Mouse (Mus musculus) 3134 (cell line): ENCODE measurements at regions not wholly inside any gene's neighbourhood (a gene's known extent, or its start where the extent isn't known, plus 50 kb on each side); places are given as distances from the start of the nearest gene placed in this dataset.

Experiments used
- DNase-seq: peaks from one replicate; pipeline ENCODE4 v3.0.0-alpha.2; 2011; ENCODE audit warnings: low spot score; ENCODE audit not compliant: insufficient read length; ENCODE audit errors: extremely low read depth

GRCm38 (mm10) chr1:64298950-64299349 is 176.9 kb upstream of the Klf7 start:
- DNase-seq, result no peak

DNA sequence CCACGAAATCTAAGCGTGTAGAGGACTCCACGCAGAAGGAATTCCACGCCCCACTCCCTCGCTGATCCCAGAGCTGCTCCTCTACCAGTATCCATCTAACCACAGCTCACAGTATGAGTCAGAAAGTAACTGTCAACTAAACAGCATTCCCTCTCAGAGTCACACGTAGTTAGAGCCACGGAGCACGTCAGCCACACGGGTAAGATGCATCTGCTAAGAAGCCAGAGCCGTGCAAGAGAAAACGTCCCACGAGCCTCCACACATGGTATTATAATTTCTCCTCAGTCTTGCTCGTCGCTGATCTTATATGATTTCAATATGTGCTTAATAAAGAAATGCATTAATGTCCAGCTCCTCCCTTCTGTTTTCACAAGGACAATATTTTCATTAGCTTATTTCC is 176.1 kb upstream of the Klf7 start:
- DNase-seq, result peak; percentile 37

DNA sequence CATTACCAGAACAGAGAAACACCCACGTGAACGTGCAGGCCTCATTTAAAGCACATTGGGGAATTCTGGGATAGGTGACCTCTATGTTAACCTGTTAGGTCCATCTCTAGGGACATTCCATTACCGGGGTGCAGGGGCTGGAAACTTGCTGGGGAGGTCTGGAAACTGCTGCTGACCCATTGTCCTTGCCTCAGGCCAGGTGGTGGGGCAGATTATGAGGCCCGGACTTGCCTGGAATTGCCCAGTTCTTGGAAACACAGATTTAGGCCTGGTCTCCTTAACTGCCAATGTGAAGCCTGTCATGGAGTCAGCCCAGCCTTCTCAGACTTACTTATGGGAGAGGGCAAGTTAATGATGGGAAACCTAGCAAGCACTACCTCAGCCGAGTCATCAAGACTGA is 175.3 kb upstream of the Klf7 start:
- DNase-seq, result no peak

GRCm38 (mm10) chr1:64295512-64295945 is 173.4 kb upstream of the Klf7 start:
- no peak for DNase-seq

DNA sequence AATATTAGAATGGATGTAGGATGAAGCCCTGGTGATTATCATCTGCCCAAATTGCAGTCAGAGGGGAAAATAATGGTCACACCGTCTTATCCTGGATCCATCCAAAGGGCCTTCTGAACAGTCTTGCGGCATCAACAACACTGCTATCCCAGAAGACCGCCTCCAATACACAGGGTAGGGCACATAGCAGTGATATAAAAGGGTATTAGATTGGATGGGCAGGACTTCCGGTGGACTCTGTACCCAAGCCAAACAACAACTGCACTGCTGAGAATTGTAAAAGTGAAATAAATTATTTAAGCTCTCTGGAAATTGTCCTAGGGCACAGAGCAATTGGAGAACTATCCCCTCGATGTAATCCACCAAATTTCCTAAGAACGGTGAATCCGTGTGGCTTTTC is 173.0 kb upstream of the Klf7 start:
- DNase-seq, result no peak

DNA sequence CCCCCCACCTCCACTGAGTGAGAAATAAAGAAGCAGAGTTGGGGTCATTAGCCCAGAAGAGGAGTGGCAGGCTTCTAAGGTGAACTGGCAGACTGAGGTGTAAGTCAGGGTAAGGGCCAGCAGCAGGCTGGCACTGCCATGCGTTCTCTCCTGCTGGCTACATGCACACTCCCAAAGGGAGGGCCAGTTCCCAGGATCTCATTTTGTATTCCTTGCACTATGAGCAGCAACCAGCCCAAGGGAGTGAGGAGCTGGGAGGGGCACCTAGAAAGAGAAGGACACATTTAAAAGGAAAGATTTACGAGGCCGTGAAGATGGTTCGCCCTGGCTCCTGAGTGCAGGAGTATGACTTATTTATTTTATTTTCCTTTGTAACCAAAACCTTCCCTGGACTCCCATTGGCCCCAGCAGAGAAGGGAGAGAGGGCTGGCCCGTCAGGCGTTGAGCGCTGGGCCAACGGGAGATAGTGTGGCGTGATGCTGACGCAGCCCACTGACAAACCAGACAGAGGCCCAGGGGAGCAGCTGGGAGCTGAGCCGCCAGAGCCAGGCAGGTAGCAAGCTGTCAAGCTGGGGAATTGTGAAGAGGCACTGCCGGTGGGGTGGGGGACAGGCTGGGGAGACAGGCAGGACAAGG is 166.8 kb upstream of the Klf7 start:
- no peak for DNase-seq

DNA sequence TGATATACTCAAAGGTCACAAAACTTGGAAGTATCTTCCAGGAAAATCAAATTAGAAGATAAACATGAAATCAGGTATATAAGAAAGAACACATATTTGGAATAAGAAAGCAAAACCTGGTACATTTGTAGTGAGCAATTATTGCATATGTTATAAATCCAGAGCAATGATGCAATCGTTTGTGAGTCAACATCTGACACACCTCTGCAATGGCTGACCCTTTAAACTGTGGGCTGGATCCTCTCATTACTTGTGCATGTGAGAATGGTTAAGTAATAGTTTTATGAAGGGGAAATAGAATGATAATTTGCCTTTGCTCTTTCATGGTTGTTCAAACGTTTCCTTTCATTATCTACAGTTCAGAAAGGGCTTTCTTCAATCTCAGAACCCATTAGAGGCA is 165.0 kb upstream of the Klf7 start:
- DNase-seq, result no peak

DNA sequence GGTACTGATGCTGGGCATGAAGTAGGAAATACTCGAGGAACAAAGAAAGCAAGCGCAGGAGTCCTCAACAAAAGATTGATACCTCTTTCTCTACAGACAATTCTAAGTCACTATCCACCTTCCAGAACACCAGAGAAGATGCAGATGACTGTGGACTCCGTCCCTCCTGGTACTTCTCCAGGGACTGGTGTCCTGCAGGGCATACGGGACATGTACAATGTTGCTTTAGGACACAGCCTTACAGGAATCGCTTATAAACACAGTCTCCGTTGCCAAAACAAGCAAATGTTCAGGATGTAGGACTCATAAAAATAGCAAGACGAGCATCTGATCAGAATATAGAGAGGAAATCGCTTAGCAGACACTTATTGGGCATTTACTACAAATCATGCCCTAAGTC is 162.6 kb upstream of the Klf7 start:
- DNase-seq, result no peak

GRCm38 (mm10) chr1:64275865-64276264 is 153.8 kb upstream of the Klf7 start:
- no peak for DNase-seq

DNA sequence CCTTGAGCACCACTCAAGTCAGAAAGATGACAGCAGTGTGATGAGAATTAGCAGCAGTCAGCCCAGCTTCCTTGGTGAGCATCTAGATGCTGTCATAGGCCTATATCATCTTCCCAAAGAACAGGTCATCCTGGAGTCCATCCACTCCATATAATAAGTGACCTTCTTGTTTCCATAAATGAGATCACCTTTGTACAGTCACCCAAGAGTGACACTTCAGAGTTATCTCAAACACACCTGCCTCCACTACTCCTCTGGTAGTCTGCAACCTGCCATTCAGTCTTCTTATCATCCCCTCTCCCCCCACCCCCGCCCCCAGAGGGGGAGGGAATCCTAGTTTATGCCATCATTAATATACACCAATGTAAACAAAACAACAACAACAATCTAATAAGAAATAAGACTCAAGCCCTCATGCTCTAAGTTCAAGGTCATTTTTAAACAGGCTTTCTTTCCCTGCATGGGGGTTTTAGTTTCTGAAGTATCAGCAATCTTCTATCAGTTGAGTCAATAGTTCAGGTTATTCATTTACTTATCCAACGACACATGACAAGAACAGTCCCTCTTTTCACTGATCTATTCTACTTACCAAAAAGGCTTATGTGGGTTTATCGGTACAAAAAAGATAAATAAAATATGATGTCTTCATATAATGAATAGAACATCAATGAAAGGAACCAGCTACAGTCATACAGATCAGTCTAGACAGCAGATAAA is 153.2 kb upstream of the Klf7 start:
- DNase-seq, result no peak

GRCm38 (mm10) chr1:64257237-64257636 is 135.2 kb upstream of the Klf7 start:
- no peak for DNase-seq

- DNase-seq, result peak; percentile 14
Observed at GRCm38 (mm10) chr1:64255554-64256295, 133.6 kb upstream of the Klf7 start.

DNA sequence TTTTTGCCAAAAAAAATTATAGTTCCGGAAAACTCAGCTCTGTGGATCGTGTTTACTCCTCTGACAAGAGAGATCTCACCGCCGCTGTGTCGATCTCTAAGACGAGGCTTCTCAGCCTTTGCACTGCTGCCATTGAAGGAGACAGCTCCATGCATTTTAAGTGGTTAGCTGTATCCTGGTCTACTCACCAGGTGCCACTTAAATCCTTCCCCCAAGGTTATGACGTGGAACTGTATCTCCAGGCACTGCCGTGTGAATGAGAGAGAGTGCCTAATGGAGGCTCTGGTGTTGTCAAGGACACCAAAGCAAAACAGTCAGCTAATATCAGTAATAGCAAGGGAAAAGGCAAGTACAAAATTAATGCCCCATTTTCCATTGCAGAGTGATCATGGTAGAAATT is 132.6 kb upstream of the Klf7 start:
- DNase-seq, result no peak

GRCm38 (mm10) chr1:64253996-64254395 is 131.9 kb upstream of the Klf7 start:
- no peak for DNase-seq

DNA sequence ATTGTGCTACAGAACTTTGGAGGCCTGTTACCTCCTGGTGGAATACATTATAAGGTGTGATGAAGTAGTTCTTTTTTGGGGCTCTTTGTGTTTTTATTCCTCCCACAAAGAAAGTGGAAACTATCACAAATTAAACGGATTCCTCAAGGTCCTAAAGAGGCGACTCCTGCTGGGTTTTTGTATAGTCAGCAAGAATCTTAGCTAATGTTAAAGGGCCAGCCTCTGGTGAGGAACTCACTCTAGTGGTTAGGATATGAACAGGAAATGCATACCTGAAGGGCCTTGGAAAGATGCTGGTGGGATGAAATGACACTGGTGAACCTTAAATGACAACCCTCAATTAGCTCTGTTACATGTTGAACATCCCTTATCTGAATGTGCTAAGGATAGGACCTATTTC is 120.3 kb upstream of the Klf7 start:
- no peak for DNase-seq

- DNase-seq, result no peak
Observed at GRCm38 (mm10) chr1:64229654-64230053, 107.6 kb upstream of the Klf7 start.

DNA sequence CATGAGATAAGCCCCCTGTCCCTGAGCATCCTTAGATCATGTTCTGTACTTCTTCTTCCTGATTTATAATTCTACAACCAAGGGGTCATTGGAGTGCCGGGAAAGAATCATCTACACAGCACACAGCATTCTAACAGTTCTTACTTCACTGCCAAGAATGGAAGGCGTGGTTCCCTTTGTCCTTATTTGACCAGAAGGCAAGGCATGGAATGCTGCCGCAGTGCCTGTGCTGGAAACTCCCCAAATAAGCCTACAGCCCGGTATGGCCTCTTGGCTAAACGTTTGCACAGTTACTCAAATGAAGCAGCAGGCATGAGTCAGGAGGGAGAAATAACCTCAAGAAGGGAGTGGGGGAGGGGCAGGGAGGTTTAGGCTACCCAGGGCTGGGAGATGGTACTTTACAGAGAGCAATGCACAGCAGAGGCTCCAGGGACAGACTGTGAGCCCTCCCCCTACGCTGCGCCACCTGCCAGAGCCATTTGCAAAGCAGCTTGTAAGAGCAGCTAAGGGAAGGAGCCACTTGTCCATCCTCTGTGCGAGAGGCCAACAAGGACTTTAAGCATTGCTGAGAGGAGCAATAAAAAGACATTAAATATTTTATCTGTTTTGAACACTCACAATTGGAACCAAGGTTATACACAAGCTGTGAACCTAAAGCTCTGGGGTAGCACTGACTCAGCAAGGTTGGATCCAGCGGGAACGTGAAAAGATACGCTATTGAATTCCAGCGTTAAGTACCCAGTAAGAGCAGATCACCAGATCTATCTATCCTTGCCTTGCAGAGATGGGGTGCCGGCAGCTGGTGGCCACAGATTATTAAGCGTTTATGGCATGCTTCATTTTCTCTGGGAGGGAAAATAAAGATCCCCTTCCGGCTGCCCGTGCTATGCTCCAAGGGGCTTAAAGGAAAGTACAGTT is 104.2 kb upstream of the Klf7 start:
- peak; percentile 83 for DNase-seq

DNA sequence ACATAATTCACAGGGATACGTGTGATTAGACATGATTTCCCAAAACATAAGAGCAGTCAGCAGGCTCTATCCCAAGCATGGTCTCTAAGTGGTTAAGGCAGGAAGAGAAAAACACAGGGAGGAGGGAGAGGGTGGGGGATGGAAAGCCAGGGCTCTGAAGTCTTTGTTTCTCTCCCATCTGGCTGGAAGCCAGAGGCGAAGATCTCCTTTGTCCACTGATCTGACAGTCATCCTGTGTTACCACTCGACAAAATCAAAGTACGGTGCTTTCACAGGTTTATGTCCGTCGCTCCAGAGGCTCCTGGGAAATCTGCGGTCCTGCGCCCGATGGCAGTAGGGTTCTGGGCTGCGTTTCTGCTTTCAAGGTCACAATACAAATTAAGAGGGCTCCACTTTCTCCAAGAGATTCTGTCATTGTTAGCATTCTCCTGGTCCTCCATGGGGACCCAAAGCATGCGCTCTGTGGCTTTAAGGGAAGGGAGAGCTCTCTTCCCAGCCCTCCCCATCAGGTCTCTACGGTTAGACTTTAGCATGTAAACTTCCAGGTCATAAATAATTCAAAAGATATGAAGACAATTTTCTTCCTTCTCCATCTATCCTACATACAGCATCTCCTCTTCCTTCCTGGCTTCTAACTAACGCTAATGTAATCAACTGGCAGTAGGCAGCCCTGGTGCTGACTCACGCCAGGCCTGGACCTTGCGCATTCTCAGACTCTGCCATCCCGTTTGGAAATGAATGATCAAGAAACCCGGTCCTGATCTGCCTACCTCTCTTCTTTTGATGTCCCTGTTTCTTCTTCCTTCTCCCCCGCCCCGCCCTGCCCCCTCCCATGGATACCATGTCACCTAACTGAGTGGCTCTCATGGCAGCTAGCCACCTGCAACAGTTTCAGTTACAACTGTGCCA is 102.0 kb upstream of the Klf7 start:
- no peak for DNase-seq

GRCm38 (mm10) chr1:64222475-64222874 is 100.4 kb upstream of the Klf7 start:
- DNase-seq, result no peak

- DNase-seq, result no peak
Observed at GRCm38 (mm10) chr1:64220486-64220885, 98.4 kb upstream of the Klf7 start.
